Mouse (Mus musculus): ENCODE data around the gene Gab2. TPM values are rescaled to one million over a fixed set of nuclear protein-coding genes. Genes with fewer than 3 reads are reported as not detected.

Gene Gab2
- polyA plus RNA-seq, 1 experiment from 2014 or later: 10.1 TPM

- peak; percentile 65 for ATAC-seq
- Histone ChIP-seq H3K4me1 (ENCODE audit: control insufficient read depth, insufficient read depth, low read length) (no peaks in the 10 kb centered on the region), H3K27ac (ENCODE audit: low read depth, low read length) (no peak overlapping the region), H3K9me3 (replicated peaks; ENCODE audit: control insufficient read depth, low read length) (no peaks in the 10 kb centered on the region), H3K4me3 (ENCODE audit: low read depth, low read length) (peak overlapping the region; percentile 25), H3K9ac (ENCODE audit: low read length) (peak overlapping the region; percentile 32; the same call in 1 of the 2 replicates), H3K4me2 (ENCODE audit: low read length) (peak overlapping the region; percentile 48), H3K36me3 (ENCODE audit: control insufficient read depth, insufficient read depth, low read length) (peaks cover 5% of the 10 kb centered on the region; the same call in 1 of the 2 replicates), H3K27me3 (replicated peaks; ENCODE audit: control insufficient read depth, insufficient read depth, low read length) (peaks cover 25% of the 10 kb centered on the region)
- DNase-seq (ENCODE audit: low spot score): peak; percentile 37
- WGBS: 14% methylated on average over 92 of the region's 96 CpGs
These were observed 244.0 kb downstream of the Gab2 start for GRCm38 (mm10) chr7:97325156-97325985.

- Histone ChIP-seq H3K27me3 (replicated peaks; ENCODE audit: control insufficient read depth, insufficient read depth, low read length) (peaks cover 25% of the 10 kb centered on the region), H3K4me3 (ENCODE audit: low read depth, low read length) (no peak overlapping the region), H3K27ac (ENCODE audit: low read depth, low read length) (no peak overlapping the region), H3K9me3 (replicated peaks; ENCODE audit: control insufficient read depth, low read length) (no peaks in the 10 kb centered on the region), H3K4me1 (ENCODE audit: control insufficient read depth, insufficient read depth, low read length) (peaks cover 4% of the 10 kb centered on the region; the same call in 1 of the 2 replicates), H3K36me3 (ENCODE audit: control insufficient read depth, insufficient read depth, low read length) (no peaks in the 10 kb centered on the region), H3K9ac (ENCODE audit: low read length) (no peak overlapping the region), H3K4me2 (ENCODE audit: low read length) (no peak overlapping the region)
- WGBS: 95% methylated on average over 4 of the region's 4 CpGs
- ATAC-seq: no peak
- no peak for DNase-seq (ENCODE audit: low spot score)
These were observed 246.0 kb downstream of the Gab2 start for GRCm38 (mm10) chr7:97327376-97327775.

GRCm38 (mm10) chr7:97328891-97329588, 247.7 kb downstream of the Gab2 start:
- 75% methylated on average over 13 of the region's 13 CpGs for WGBS
- Histone ChIP-seq H3K9ac (ENCODE audit: low read length) (no peak overlapping the region), H3K4me1 (ENCODE audit: control insufficient read depth, insufficient read depth, low read length) (peaks cover 12% of the 10 kb centered on the region), H3K4me2 (ENCODE audit: low read length) (no peak overlapping the region), H3K36me3 (ENCODE audit: control insufficient read depth, insufficient read depth, low read length) (no peaks in the 10 kb centered on the region), H3K9me3 (replicated peaks; ENCODE audit: control insufficient read depth, low read length) (no peaks in the 10 kb centered on the region), H3K27ac (ENCODE audit: low read depth, low read length) (no peak overlapping the region), H3K27me3 (replicated peaks; ENCODE audit: control insufficient read depth, insufficient read depth, low read length) (peaks cover 25% of the 10 kb centered on the region), H3K4me3 (ENCODE audit: low read depth, low read length) (no peak overlapping the region)
- DNase-seq (ENCODE audit: low spot score): no peak
- no peak for ATAC-seq

- no peak for DNase-seq (ENCODE audit: low spot score)
- 86% methylated on average over 3 of the region's 3 CpGs for WGBS
- no peak overlapping the region for H3K27ac ChIP-seq (ENCODE audit: low read depth, low read length)
- ATAC-seq: no peak
- H3K36me3 ChIP-seq (ENCODE audit: control insufficient read depth, insufficient read depth, low read length): no peaks in the 10 kb centered on the region
- no peaks in the 10 kb centered on the region for H3K9me3 ChIP-seq (replicated peaks; ENCODE audit: control insufficient read depth, low read length)
- no peak overlapping the region for H3K4me3 ChIP-seq (ENCODE audit: low read depth, low read length)
- no peak overlapping the region for H3K4me2 ChIP-seq (ENCODE audit: low read length)
- H3K9ac ChIP-seq (ENCODE audit: low read length): 0 out of 2 replicates have a peak overlapping the region, but pooled peaks have one; percentile 5
- H3K4me1 ChIP-seq (ENCODE audit: control insufficient read depth, insufficient read depth, low read length): peaks cover 12% of the 10 kb centered on the region
- peaks cover 24% of the 10 kb centered on the region for H3K27me3 ChIP-seq (replicated peaks; ENCODE audit: control insufficient read depth, insufficient read depth, low read length)
These were observed 248.3 kb downstream of the Gab2 start for GRCm38 (mm10) chr7:97329676-97330075.

- Histone ChIP-seq H3K27ac (ENCODE audit: low read depth, low read length) (no peak overlapping the region), H3K4me2 (ENCODE audit: low read length) (peak overlapping the region; percentile 61), H3K4me3 (ENCODE audit: low read depth, low read length) (peak overlapping the region; percentile 77), H3K36me3 (ENCODE audit: control insufficient read depth, insufficient read depth, low read length) (no peaks in the 10 kb centered on the region), H3K9ac (ENCODE audit: low read length) (peak overlapping the region; percentile 74), H3K4me1 (ENCODE audit: control insufficient read depth, insufficient read depth, low read length) (peaks cover 12% of the 10 kb centered on the region), H3K9me3 (replicated peaks; ENCODE audit: control insufficient read depth, low read length) (no peaks in the 10 kb centered on the region), H3K27me3 (replicated peaks; ENCODE audit: control insufficient read depth, insufficient read depth, low read length) (peaks cover 10% of the 10 kb centered on the region; the same call in 1 of the 2 replicates)
- 66% methylated on average over 11 of the region's 11 CpGs for WGBS
- ATAC-seq (no peak), DNase-seq (ENCODE audit: low spot score) (no peak)
These were observed 249.7 kb downstream of the Gab2 start for GRCm38 (mm10) chr7:97330931-97331645.

GRCm38 (mm10) chr7:97331726-97332666, 250.6 kb downstream of the Gab2 start, which contains the start of the genes Usp35 and Kctd21:
Gene Usp35 (minus strand): TSS chr7:97332020.
Gene Kctd21 (plus strand): TSS chr7:97332327.
- under 1% methylated on average over 61 of the region's 68 CpGs for WGBS

GRCm38 (mm10) chr7:97332667-97333041, 251.3 kb downstream of the Gab2 start:
- no peaks in the 10 kb centered on the region for H3K27me3 ChIP-seq (replicated peaks; ENCODE audit: control insufficient read depth, insufficient read depth, low read length)
- peak overlapping the region; percentile 65 for H3K4me2 ChIP-seq (ENCODE audit: low read length)
- peaks cover 12% of the 10 kb centered on the region for H3K4me1 ChIP-seq (ENCODE audit: control insufficient read depth, insufficient read depth, low read length)
- H3K9ac ChIP-seq (ENCODE audit: low read length): peak overlapping the region; percentile 76
- 1% methylated on average over 9 of the region's 9 CpGs for WGBS
- H3K4me3 ChIP-seq (ENCODE audit: low read depth, low read length): peak overlapping the region; percentile 77
- H3K9me3 ChIP-seq (replicated peaks; ENCODE audit: control insufficient read depth, low read length): no peaks in the 10 kb centered on the region
- no peaks in the 10 kb centered on the region for H3K36me3 ChIP-seq (ENCODE audit: control insufficient read depth, insufficient read depth, low read length)
- ATAC-seq (no peak), DNase-seq (ENCODE audit: low spot score) (no peak)
- peak overlapping the region; percentile 33; the same call in 1 of the 2 replicates for H3K27ac ChIP-seq (ENCODE audit: low read depth, low read length)

More at GRCm38 (mm10) chr7:97331726-97332666, 250.6 kb downstream of the Gab2 start, which contains the start of the genes Usp35 and Kctd21:
- DNase-seq (ENCODE audit: low spot score): peak; percentile 97
- peak; percentile 99 for ATAC-seq
- peak within 1 kb of the TSS; percentile 33; the same call in 1 of the 2 replicates for H3K27ac ChIP-seq (ENCODE audit: low read depth, low read length)
- peaks cover 12% of the 10 kb centered on the region for H3K4me1 ChIP-seq (ENCODE audit: control insufficient read depth, insufficient read depth, low read length)
- no peaks in the 10 kb centered on the region for H3K9me3 ChIP-seq (replicated peaks; ENCODE audit: control insufficient read depth, low read length)
- peak within 1 kb of the TSS; percentile 77 for H3K4me3 ChIP-seq (ENCODE audit: low read depth, low read length)
- peaks cover 2% of the 10 kb centered on the region; the same call in 1 of the 2 replicates for H3K27me3 ChIP-seq (replicated peaks; ENCODE audit: control insufficient read depth, insufficient read depth, low read length)
- peak within 1 kb of the TSS; percentile 76 for H3K9ac ChIP-seq (ENCODE audit: low read length)
- H3K36me3 ChIP-seq (ENCODE audit: control insufficient read depth, insufficient read depth, low read length): no peaks in the 10 kb centered on the region
- peak within 1 kb of the TSS; percentile 65 for H3K4me2 ChIP-seq (ENCODE audit: low read length)

All from forebrain, embryonic 14.5 days (tissue).